Mouse (Mus musculus): ENCODE results near the gene Ap2a1. TPM values are rescaled to one million over a fixed set of nuclear protein-coding genes. Genes with fewer than 3 reads are reported as not detected.

Gene Ap2a1
- polyA plus RNA-seq (2017; shearing (Covaris generic)), result 10 to 100 TPM; 49.1 to 61.7 TPM

GRCm38 (mm10) chr7:44929204-44930151, at the start of gene Ap2a1:
Ap2a1 (minus strand) TSS chr7:44929496.

GRCm38 (mm10) chr7:44974383-44975116, 45.3 kb upstream of the Ap2a1 start, which contains the start of gene Cpt1c:
Cpt1c (minus strand) TSS chr7:44974851.

GRCm38 (mm10) chr7:44942904-44943303, 13.6 kb upstream of the Ap2a1 start, which contains the start of gene Tsks:
Tsks (plus strand) TSS chr7:44943204.

GRCm38 (mm10) chr7:44895593-44896434, 33.5 kb downstream of the Ap2a1 start, which contains the start of gene Fuz:
Fuz (plus strand) TSS chr7:44896079.

GRCm38 (mm10) chr7:44892276-44892921, 36.9 kb downstream of the Ap2a1 start, which contains the start of gene Med25:
Med25 (minus strand) TSS chr7:44892712.

GRCm38 (mm10) chr7:44869697-44870528, 59.4 kb downstream of the Ap2a1 start, which contains the start of gene Ptov1:
Ptov1 (minus strand) TSS chr7:44869788.

GRCm38 (mm10) chr7:44857042-44857552, 72.2 kb downstream of the Ap2a1 start, which contains the start of gene Pnkp:
Pnkp (plus strand) TSS chr7:44857139.

Other genes with a start within 250 kb of the Ap2a1 start
- not detected for gene Izumo2, start 220.8 kb downstream of the Ap2a1 start, polyA plus RNA-seq (2017; shearing (Covaris generic))
- gene Vrk3, start 181.1 kb downstream of the Ap2a1 start, polyA plus RNA-seq (2017; shearing (Covaris generic)), result 10 to 100 TPM; 90.6 to 99.8 TPM
- gene Zfp473, start 178.4 kb downstream of the Ap2a1 start, polyA plus RNA-seq (2017; shearing (Covaris generic)), result under 1 TPM; 0.38 to 0.87 TPM
- gene Nup62, start 113.4 kb downstream of the Ap2a1 start, polyA plus RNA-seq (2017; shearing (Covaris generic)), result 10 to 100 TPM; 43.6 to 48.6 TPM
- 1 to 10 TPM; 1.6 to 5.2 TPM for gene Il4i1, start 113.1 kb downstream of the Ap2a1 start, polyA plus RNA-seq (2017; shearing (Covaris generic))
- gene Atf5, start 112.8 kb downstream of the Ap2a1 start, polyA plus RNA-seq (2017; shearing (Covaris generic)), result under 1 TPM; 0.32 to 0.52 TPM
- gene Akt1s1, start 80.5 kb downstream of the Ap2a1 start, polyA plus RNA-seq (2017; shearing (Covaris generic)), result 10 to 100 TPM; 18.0 to 26.0 TPM
- gene Tbc1d17, start 80.4 kb downstream of the Ap2a1 start, polyA plus RNA-seq (2017; shearing (Covaris generic)), result 10 to 100 TPM; 59.0 to 77.7 TPM
- 10 to 100 TPM; 68.0 to 97.8 TPM for gene Pnkp, start 72.4 kb downstream of the Ap2a1 start, polyA plus RNA-seq (2017; shearing (Covaris generic))
- 10 to 100 TPM; 19.1 to 21.8 TPM for gene Ptov1, start 59.7 kb downstream of the Ap2a1 start, polyA plus RNA-seq (2017; shearing (Covaris generic))
- 10 to 100 TPM; 53.6 TPM for gene Med25, start 36.8 kb downstream of the Ap2a1 start, polyA plus RNA-seq (2017; shearing (Covaris generic))
- 10 to 100 TPM; 28.0 to 39.1 TPM for gene Fuz, start 33.4 kb downstream of the Ap2a1 start, polyA plus RNA-seq (2017; shearing (Covaris generic))
- under 1 TPM; 0.14 to 0.18 TPM for gene Tsks, start 13.7 kb upstream of the Ap2a1 start, polyA plus RNA-seq (2017; shearing (Covaris generic))
- under 1 TPM; 0.28 to 0.44 TPM for gene Cpt1c, start 45.4 kb upstream of the Ap2a1 start, polyA plus RNA-seq (2017; shearing (Covaris generic))
- gene Prmt1, start 57.1 kb upstream of the Ap2a1 start, polyA plus RNA-seq (2017; shearing (Covaris generic)), result 100 to 1,000 TPM; 138 to 219 TPM
- gene Irf3, start 68.2 kb upstream of the Ap2a1 start, polyA plus RNA-seq (2017; shearing (Covaris generic)), result 100 to 1,000 TPM; 173 to 194 TPM
- gene Bcl2l12, start 69.2 kb upstream of the Ap2a1 start, polyA plus RNA-seq (2017; shearing (Covaris generic)), result 10 to 100 TPM; 24.3 to 26.9 TPM
- 10 to 100 TPM; 30.1 to 38.3 TPM for gene Scaf1, start 86.9 kb upstream of the Ap2a1 start, polyA plus RNA-seq (2017; shearing (Covaris generic))
- gene Rras, start 88.5 kb upstream of the Ap2a1 start, polyA plus RNA-seq (2017; shearing (Covaris generic)), result 10 to 100 TPM; 21.5 to 34.7 TPM
- 1 to 10 TPM; 3.3 to 6.1 TPM for gene Prr12, start 123.4 kb upstream of the Ap2a1 start, polyA plus RNA-seq (2017; shearing (Covaris generic))
- 100 to 1,000 TPM; 130 to 137 TPM for gene Nosip, start 132.9 kb upstream of the Ap2a1 start, polyA plus RNA-seq (2017; shearing (Covaris generic))
- gene Prrg2, start 133.2 kb upstream of the Ap2a1 start, polyA plus RNA-seq (2017; shearing (Covaris generic)), result 1 to 10 TPM; 1.9 to 2.7 TPM
- 10 to 100 TPM in 1 of 2 experiments, 1 to 10 TPM in 1; 5.2 to 16.8 TPM for gene Rcn3, start 162.7 kb upstream of the Ap2a1 start, polyA plus RNA-seq (2017; shearing (Covaris generic))
- 10 to 100 TPM in 1 of 2 experiments, 1 to 10 TPM in 1; 1.6 to 18.5 TPM for gene Fcgrt, start 174.4 kb upstream of the Ap2a1 start, polyA plus RNA-seq (2017; shearing (Covaris generic))
- gene Rps11, start 194.9 kb upstream of the Ap2a1 start, polyA plus RNA-seq (2017; shearing (Covaris generic)), result 1,000 to 10,000 TPM; 2,309 to 3,648 TPM
- 1,000 to 10,000 TPM; 2,307 to 3,859 TPM for gene Rpl13a, start 199.3 kb upstream of the Ap2a1 start, polyA plus RNA-seq (2017; shearing (Covaris generic))
- not detected for gene Gm45713, start 206.7 kb upstream of the Ap2a1 start, polyA plus RNA-seq (2017; shearing (Covaris generic))
- gene Flt3l, start 206.9 kb upstream of the Ap2a1 start, polyA plus RNA-seq (2017; shearing (Covaris generic)), result 100 to 1,000 TPM; 263 to 410 TPM
- 10 to 100 TPM; 57.0 to 66.8 TPM for gene Pih1d1, start 224.8 kb upstream of the Ap2a1 start, polyA plus RNA-seq (2017; shearing (Covaris generic))
- 10 to 100 TPM; 41.4 to 60.4 TPM for gene Aldh16a1, start 225.1 kb upstream of the Ap2a1 start, polyA plus RNA-seq (2017; shearing (Covaris generic))
- gene Slc17a7, start 234.5 kb upstream of the Ap2a1 start, polyA plus RNA-seq (2017; shearing (Covaris generic)), result under 1 TPM; 0.45 to 0.72 TPM